Mouse (Mus musculus): ENCODE measurements at regions not wholly inside any gene's neighbourhood (a gene's known extent, or its start where the extent isn't known, plus 50 kb on each side); places are given as distances from the start of the nearest gene placed in this dataset.

DNA sequence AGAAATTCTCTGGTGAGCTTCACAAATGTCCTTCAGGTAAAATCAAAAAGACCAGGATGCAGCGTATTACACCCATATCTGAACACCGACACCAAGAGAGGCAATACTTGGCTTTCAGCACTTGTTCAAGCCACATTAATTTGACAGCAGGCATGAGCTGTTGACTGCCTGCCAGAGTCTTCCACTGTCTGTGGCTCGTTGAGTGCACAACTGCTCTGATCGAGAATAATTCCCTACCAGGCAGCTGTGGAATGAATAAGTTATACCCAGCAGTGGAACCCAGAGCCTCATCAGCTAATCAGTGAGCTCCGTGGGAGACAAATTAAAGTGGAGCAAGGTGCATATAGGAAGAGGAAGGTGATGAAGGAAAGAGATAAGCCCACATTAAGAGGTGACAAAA lies 475.3 kb upstream of the Ddx18 start:
- in situ Hi-C loops (cut with MboI; ENCODE audit: low pct_ligation_motif_present, low pct_unique_long_range_greater_than_20kb, low sequenced_read_pairs) (no loop called here), dilution Hi-C loops (cut with MboI; ENCODE audit: extremely low pct_ligation_motif_present, extremely low pct_unique_long_range_greater_than_20kb, low sequenced_read_pairs) (no loop called here)
- DNase-seq (ENCODE audit: extremely low read depth), result no peak
- TF ChIP-seq USF1 (IDR thresholded peaks at IDR 0.05; ENCODE audit: low read depth, low read length), result no peak
- TF ChIP-seq CHD1 (IDR thresholded peaks at IDR 0.05; ENCODE audit: low read depth, low read length), result no peak
- no peak for TF ChIP-seq MEF2A (IDR thresholded peaks at IDR 0.05; ENCODE audit: borderline replicate concordance, low read depth, low read length)
- no peak for TF ChIP-seq PAX5 (IDR thresholded peaks at IDR 0.05; ENCODE audit: low read length)
- no peak for TF ChIP-seq ELF1 (IDR thresholded peaks at IDR 0.05; ENCODE audit: low read depth, low read length)
- no peak for TF ChIP-seq TCF12 (IDR thresholded peaks at IDR 0.05; ENCODE audit: low read depth, low read length)
- no peak for TF ChIP-seq RAD21 (IDR thresholded peaks at IDR 0.05; ENCODE audit: low read depth, low read length)
- no peak for TF ChIP-seq CTCF (conservative IDR thresholded peaks at IDR 0.05 in 1 of 2, IDR thresholded peaks at IDR 0.05 in 1 of 2; ENCODE audit: low read depth in 2 of 2, low read length in 2 of 2)
- Histone ChIP-seq H3K9me3 (replicated peaks; ENCODE audit: low read length) (peaks cover 52% of the 10 kb centered on the region), H3K9ac (ENCODE audit: insufficient read depth, low read depth) (no peak overlapping the region), H3K27ac (ENCODE audit: insufficient read depth, low read depth) (no peak overlapping the region), H3K36me3 (replicated peaks in 1 of 2; ENCODE audit: control insufficient read depth in 1 of 2, insufficient read depth in 1 of 2, low read length in 1 of 2) (no peaks in the 10 kb centered on the region), H3K4me3 (replicated peaks in 1 of 3; ENCODE audit: low read depth in 2 of 3, low read length in 2 of 3, poor library complexity in 1 of 3) (no peak overlapping the region), H3K4me2 (ENCODE audit: insufficient read depth, low read depth, poor library complexity, severe bottlenecking) (no peak overlapping the region), H3K27me3 (replicated peaks) (no peaks in the 10 kb centered on the region), H3K4me1 (ENCODE audit: control insufficient read depth in 1 of 2, insufficient read depth in 2 of 2) (no peaks in the 10 kb centered on the region), H3K79me2 (replicated peaks; ENCODE audit: control insufficient read depth, extremely low read depth, insufficient read depth, poor library complexity, severe bottlenecking) (no peaks in the 10 kb centered on the region)

DNA sequence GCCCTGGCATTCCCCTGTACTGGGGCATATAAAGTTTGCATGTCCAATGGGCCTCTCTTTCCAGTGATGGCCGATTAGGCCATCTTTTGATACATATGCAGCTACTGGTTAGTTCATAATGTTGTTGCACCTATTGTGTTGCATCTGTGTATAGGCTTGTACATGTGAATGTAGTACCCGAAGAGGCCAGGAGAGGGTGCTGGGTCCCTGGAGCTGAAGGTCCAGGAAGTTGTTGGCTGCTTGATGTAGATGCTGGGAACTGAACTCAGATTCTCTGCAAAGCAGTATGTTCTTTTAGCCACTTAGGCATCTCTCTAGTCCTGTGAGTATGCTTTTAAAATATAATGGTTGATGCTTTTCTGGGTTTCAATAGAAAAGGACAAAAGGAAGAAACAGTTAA lies 440.0 kb upstream of the Ddx18 start:
- H3K9ac ChIP-seq (ENCODE audit: insufficient read depth, low read depth), result no peak overlapping the region
- H3K27me3 ChIP-seq (replicated peaks), result no peaks in the 10 kb centered on the region
- H3K79me2 ChIP-seq (replicated peaks; ENCODE audit: control insufficient read depth, extremely low read depth, insufficient read depth, poor library complexity, severe bottlenecking), result no peaks in the 10 kb centered on the region
- dilution Hi-C loops (cut with MboI; ENCODE audit: extremely low pct_ligation_motif_present, extremely low pct_unique_long_range_greater_than_20kb, low sequenced_read_pairs) (no loop called here), in situ Hi-C loops (cut with MboI; ENCODE audit: low pct_ligation_motif_present, low pct_unique_long_range_greater_than_20kb, low sequenced_read_pairs) (no loop called here)
- TF ChIP-seq NELFE (IDR thresholded peaks at IDR 0.05; ENCODE audit: low read depth, low read length) (no peak), MEF2A (IDR thresholded peaks at IDR 0.05; ENCODE audit: borderline replicate concordance, low read depth, low read length) (no peak), MAZ (IDR thresholded peaks at IDR 0.05; ENCODE audit: low read depth, low read length) (no peak), MAFK (IDR thresholded peaks at IDR 0.05; ENCODE audit: insufficient replicate concordance, low read length) (no peak)
- no peak overlapping the region for H3K27ac ChIP-seq (ENCODE audit: insufficient read depth, low read depth)
- peaks cover 33% of the 10 kb centered on the region for H3K9me3 ChIP-seq (replicated peaks; ENCODE audit: low read length)
- H3K4me3 ChIP-seq (replicated peaks in 1 of 3; ENCODE audit: low read depth in 2 of 3, low read length in 2 of 3, poor library complexity in 1 of 3), result no peak overlapping the region
- H3K36me3 ChIP-seq (replicated peaks in 1 of 2; ENCODE audit: control insufficient read depth in 1 of 2, insufficient read depth in 1 of 2, low read length in 1 of 2), result no peaks in the 10 kb centered on the region
- no peak overlapping the region for H3K4me2 ChIP-seq (ENCODE audit: insufficient read depth, low read depth, poor library complexity, severe bottlenecking)
- no peak for DNase-seq (ENCODE audit: extremely low read depth)
- no peaks in the 10 kb centered on the region for H3K4me1 ChIP-seq (ENCODE audit: control insufficient read depth in 1 of 2, insufficient read depth in 2 of 2)

DNA sequence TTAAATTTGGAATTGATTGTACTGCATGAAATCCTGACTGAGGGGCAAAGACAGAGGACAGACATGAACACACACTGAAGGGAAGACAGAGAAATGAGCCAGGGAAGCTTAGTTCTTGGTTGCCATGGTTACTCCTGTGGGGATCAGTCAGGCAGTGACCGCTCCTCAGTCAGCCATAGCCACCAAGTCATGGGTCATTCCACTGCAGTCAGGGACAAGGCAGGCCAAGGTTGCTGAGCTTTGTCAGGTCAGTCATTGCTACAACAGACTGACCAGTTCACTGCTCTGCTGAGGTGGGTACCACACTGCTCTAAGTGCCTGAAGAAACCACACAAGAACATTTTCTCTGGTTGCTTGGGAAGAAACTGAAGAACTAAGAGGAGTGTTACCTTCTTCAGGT lies 428.7 kb upstream of the Ddx18 start:
- Histone ChIP-seq H3K27ac (ENCODE audit: insufficient read depth, low read depth) (no peak overlapping the region), H3K79me2 (replicated peaks; ENCODE audit: control insufficient read depth, extremely low read depth, insufficient read depth, poor library complexity, severe bottlenecking) (no peaks in the 10 kb centered on the region), H3K27me3 (replicated peaks) (no peaks in the 10 kb centered on the region), H3K9me3 (replicated peaks; ENCODE audit: low read length) (peaks cover 56% of the 10 kb centered on the region), H3K4me2 (ENCODE audit: insufficient read depth, low read depth, poor library complexity, severe bottlenecking) (no peak overlapping the region), H3K4me1 (ENCODE audit: control insufficient read depth in 1 of 2, insufficient read depth in 2 of 2) (no peaks in the 10 kb centered on the region), H3K36me3 (replicated peaks in 1 of 2; ENCODE audit: control insufficient read depth in 1 of 2, insufficient read depth in 1 of 2, low read length in 1 of 2) (no peaks in the 10 kb centered on the region), H3K9ac (ENCODE audit: insufficient read depth, low read depth) (no peak overlapping the region), H3K4me3 (replicated peaks in 1 of 3; ENCODE audit: low read depth in 2 of 3, low read length in 2 of 3, poor library complexity in 1 of 3) (no peak overlapping the region)
- TF ChIP-seq HCFC1 (IDR thresholded peaks at IDR 0.05; ENCODE audit: low read depth, low read length) (no peak), TCF12 (IDR thresholded peaks at IDR 0.05; ENCODE audit: low read depth, low read length) (no peak), ZC3H11A (IDR thresholded peaks at IDR 0.05; ENCODE audit: low read depth, low read length) (no peak), BHLHE40 (IDR thresholded peaks at IDR 0.05; ENCODE audit: low read depth, low read length) (no peak), USF2 (conservative IDR thresholded peaks at IDR 0.05; ENCODE audit: low read depth, low read length) (no peak), PAX5 (IDR thresholded peaks at IDR 0.05; ENCODE audit: low read length) (no peak), ETS1 (conservative IDR thresholded peaks at IDR 0.05; ENCODE audit: low read depth, low read length) (no peak), ZNF384 (IDR thresholded peaks at IDR 0.05; ENCODE audit: low read depth, low read length) (no peak), UBTF (IDR thresholded peaks at IDR 0.05; ENCODE audit: low read depth, low read length) (no peak), JUN (IDR thresholded peaks at IDR 0.05; ENCODE audit: insufficient read depth, low read depth, low read length) (no peak), GABPA (IDR thresholded peaks at IDR 0.05; ENCODE audit: insufficient replicate concordance, low read depth, low read length) (no peak), E2F4 (IDR thresholded peaks at IDR 0.05; ENCODE audit: insufficient replicate concordance, low read depth, low read length) (no peak), IRF4 (IDR thresholded peaks at IDR 0.05; ENCODE audit: low read depth, low read length) (no peak), RAD21 (IDR thresholded peaks at IDR 0.05; ENCODE audit: low read depth, low read length) (no peak), MYC (IDR thresholded peaks at IDR 0.05; ENCODE audit: low read depth, low read length) (no peak), KAT2A (IDR thresholded peaks at IDR 0.05; ENCODE audit: insufficient replicate concordance, low read length) (no peak), ELF1 (IDR thresholded peaks at IDR 0.05; ENCODE audit: low read depth, low read length) (no peak), USF1 (IDR thresholded peaks at IDR 0.05; ENCODE audit: low read depth, low read length) (no peak), ZKSCAN1 (IDR thresholded peaks at IDR 0.05; ENCODE audit: borderline replicate concordance, low read depth, low read length) (no peak)
- in situ Hi-C loops (cut with MboI; ENCODE audit: low pct_ligation_motif_present, low pct_unique_long_range_greater_than_20kb, low sequenced_read_pairs), result no loop called here
- dilution Hi-C loops (cut with MboI; ENCODE audit: extremely low pct_ligation_motif_present, extremely low pct_unique_long_range_greater_than_20kb, low sequenced_read_pairs), result no loop called here
- DNase-seq (ENCODE audit: extremely low read depth), result no peak

Measured in CH12.LX (cell line).